Comparison of ENCODE assay signal across 15 mouse cellular contexts in genomic region chr5:138863681-138864146, GRCm38 (mm10). TPM values are rescaled to one million over a fixed set of nuclear protein-coding genes. Genes with fewer than 3 reads are reported as not detected.
DNase-seq lines count a peak whose midpoint lies in the region; ATAC-seq and TF ChIP-seq lines count a peak whose summit lies in the region.
"Had no signal": no experiment of that assay in that cellular context is flagged by ENCODE, and none has a peak within 500 bp of the region (broad histone marks: within the 10 kb centered on the region; RNA-seq: fewer than 3 reads in every experiment).

No protein-coding gene starts in this region.

- H3K27me3 ChIP-seq in liver, postnatal 0 days (ENCODE audit: insufficient read depth, low read length), result no peaks in the 10 kb centered on the region
- H3K27me3 ChIP-seq: embryonic facial prominence, embryonic 13.5 days had no signal

- no peaks in the 10 kb centered on the region for H3K9me3 ChIP-seq in liver, postnatal 0 days (ENCODE audit: low read length)
- H3K9me3 ChIP-seq: embryonic facial prominence, embryonic 13.5 days; G1E had no signal

- H3K4me1 ChIP-seq in liver, postnatal 0 days (ENCODE audit: insufficient read depth), result peaks cover 19% of the 10 kb centered on the region

- whole genome bisulfite sequencing in liver, postnatal 0 days (ENCODE audit: insufficient replicate concordance), result 62% methylated on average over 7 of the region's 7 CpGs

- H3K4me2 ChIP-seq in liver, postnatal 0 days (ENCODE audit: low read depth, low read length), result no peak overlapping the region
- H3K4me2 ChIP-seq: embryonic facial prominence, embryonic 13.5 days had no signal

- no peak overlapping the region for H3K27ac ChIP-seq in liver, postnatal 0 days (ENCODE audit: low read depth)
- H3K27ac ChIP-seq in layer of hippocampus, adult 2 months, result no peak overlapping the region
- H3K27ac ChIP-seq: embryonic facial prominence, embryonic 13.5 days had no signal

- no peak for TF ChIP-seq CTCF in liver, postnatal 0 days (IDR thresholded peaks at IDR 0.05; ENCODE audit: low read depth)
- TF ChIP-seq CTCF in layer of hippocampus, adult 2 months (conservative IDR thresholded peaks at IDR 0.05), result no peak

- DNase-seq in liver, postnatal 0 days, result no peak
- DNase-seq in liver (no peak), adipocyte (ENCODE audit: low spot score) (no peak)
- peak; percentile 76 to 84 for DNase-seq in cerebellum, postnatal 10 days
- DNase-seq in layer of hippocampus, adult 2 months (ENCODE audit: low spot score in 2 of 2), result peak; percentile 22 to 40
- DNase-seq in right cerebral cortex, postnatal 14 days, result peak; percentile 24
- DNase-seq in embryo, embryonic 10 days (ENCODE audit: low spot score), result no peak
- DNase-seq in ovary, adult 18-20 months (ENCODE audit: low spot score), result no peak
- DNase-seq: kidney, postnatal 36 days had no signal

- H3K9ac ChIP-seq in liver, postnatal 0 days (replicated peaks), result no peak overlapping the region
- H3K9ac ChIP-seq: embryonic facial prominence, embryonic 13.5 days had no signal

- ATAC-seq in liver, postnatal 0 days, result peak; percentile 44; the same call in 1 of the 2 replicates

- H3K4me3 ChIP-seq in liver, postnatal 0 days (ENCODE audit: low read depth, low read length), result no peak overlapping the region
- no peak overlapping the region for H3K4me3 ChIP-seq in layer of hippocampus, adult 2 months
- H3K4me3 ChIP-seq: embryonic facial prominence, embryonic 13.5 days had no signal

- TF ChIP-seq EP300 in liver, postnatal 0 days (IDR thresholded peaks at IDR 0.05; ENCODE audit: low read depth), result no peak

- no peaks in the 10 kb centered on the region for H3K36me3 ChIP-seq in liver, postnatal 0 days (replicated peaks; ENCODE audit: insufficient read depth, low read length)
- H3K36me3 ChIP-seq: embryonic facial prominence, embryonic 13.5 days; G1E had no signal

RNA-seq across cellular contexts. Expression of gene Gm5294, which starts 43.8 kb away (rescaled TPM):
- not detected in 2 replicates for polyA plus RNA-seq in liver, postnatal 0 days (2015; fragmentation: Nextera tagmentation; extraction: Ambion mirVana)
- not detected for total RNA-seq in layer of hippocampus, adult 2 months (2021)
- total RNA-seq: adrenal gland, postnatal 4 days; G1E; heart, postnatal 25 days had no signal
- polyA plus RNA-seq: embryonic facial prominence, embryonic 13.5 days; frontal cortex, adult 2 months; G1E; liver, embryonic 16.5 days had no signal

Comparison
In these comparisons a context has a peak if more than half of its experiments do, and no peak if none do; other contexts are left out.
1. DNase-seq: peak in cerebellum, postnatal 10 days (2 of 2), layer of hippocampus, adult 2 months (2 of 2) and right cerebral cortex, postnatal 14 days (single experiment); none in liver, postnatal 0 days (single experiment), liver (single experiment), embryo, embryonic 10 days (single experiment), adipocyte (single experiment) and ovary, adult 18-20 months (single experiment).